Mouse (Mus musculus): ENCODE results near the gene Slc6a13. TPM values are rescaled to one million over a fixed set of nuclear protein-coding genes. Genes with fewer than 3 reads are reported as not detected.
A peak's percentile ranks its signal among the peaks of the same experiment; 100 is the strongest.

Gene Slc6a13
- total and polyA plus RNA-seq, 3 experiments = 1.0 to 1.5 TPM; not detected in 1

GRCm38 (mm10) chr6:121336558-121336957 is 36.5 kb downstream of the Slc6a13 start:
- no peak overlapping the region for H3K27ac ChIP-seq (ENCODE audit: control insufficient read depth, low read depth, low read length)

GRCm38 (mm10) chr6:121337229-121337628 is 37.2 kb downstream of the Slc6a13 start:
- DNase-seq (ENCODE audit: low read depth, low spot score) = no peak
- TF ChIP-seq USF1 (IDR thresholded peaks at IDR 0.05; ENCODE audit: low read depth, low read length) = no peak
- no peak for TF ChIP-seq HCFC1 (IDR thresholded peaks at IDR 0.05; ENCODE audit: low read depth, low read length)
- H3K9ac ChIP-seq (ENCODE audit: control insufficient read depth, low read depth, low read length, poor library complexity, severe bottlenecking) = no peak overlapping the region
- no peak overlapping the region for H3K27ac ChIP-seq (ENCODE audit: control insufficient read depth, low read depth, low read length)
- H3K79me2 ChIP-seq (ENCODE audit: control insufficient read depth, insufficient read depth, low read length, poor library complexity) = no peaks in the 10 kb centered on the region
- H3K4me1 ChIP-seq (ENCODE audit: control insufficient read depth in 1 of 2, insufficient read depth in 2 of 2, low read length in 2 of 2) = no peaks in the 10 kb centered on the region
- no peaks in the 10 kb centered on the region for H3K9me3 ChIP-seq (replicated peaks; ENCODE audit: insufficient read depth, low read length)
- H3K36me3 ChIP-seq (ENCODE audit: control insufficient read depth in 1 of 2, insufficient read depth in 2 of 2, low read length in 2 of 2) = no peaks in the 10 kb centered on the region
- no peaks in the 10 kb centered on the region for H3K27me3 ChIP-seq (ENCODE audit: control insufficient read depth in 1 of 2, insufficient read depth in 2 of 2, low read length in 2 of 2)
- no peak overlapping the region for H3K4me3 ChIP-seq (ENCODE audit: control insufficient read depth in 1 of 2, insufficient read depth in 1 of 2, low read depth in 2 of 2, low read length in 2 of 2)

More at GRCm38 (mm10) chr6:121336558-121336957, 36.5 kb downstream of the Slc6a13 start:
- Histone ChIP-seq H3K4me1 (ENCODE audit: control insufficient read depth in 1 of 2, insufficient read depth in 2 of 2, low read length in 2 of 2) (no peaks in the 10 kb centered on the region), H3K9ac (ENCODE audit: control insufficient read depth, low read depth, low read length, poor library complexity, severe bottlenecking) (no peak overlapping the region), H3K79me2 (ENCODE audit: control insufficient read depth, insufficient read depth, low read length, poor library complexity) (no peaks in the 10 kb centered on the region), H3K27me3 (ENCODE audit: control insufficient read depth in 1 of 2, insufficient read depth in 2 of 2, low read length in 2 of 2) (no peaks in the 10 kb centered on the region), H3K9me3 (replicated peaks; ENCODE audit: insufficient read depth, low read length) (no peaks in the 10 kb centered on the region), H3K36me3 (ENCODE audit: control insufficient read depth in 1 of 2, insufficient read depth in 2 of 2, low read length in 2 of 2) (no peaks in the 10 kb centered on the region), H3K4me3 (ENCODE audit: control insufficient read depth in 1 of 2, insufficient read depth in 1 of 2, low read depth in 2 of 2, low read length in 2 of 2) (no peak overlapping the region)
- TF ChIP-seq GATA1 (IDR thresholded peaks at IDR 0.05; ENCODE audit: low read depth, low read length) (no peak), BHLHE40 (IDR thresholded peaks at IDR 0.05; ENCODE audit: borderline replicate concordance, low read depth, low read length) (no peak), MAX (IDR thresholded peaks at IDR 0.05; ENCODE audit: low read length) (no peak), CHD1 (IDR thresholded peaks at IDR 0.05; ENCODE audit: low read depth, low read length) (no peak), UBTF (IDR thresholded peaks at IDR 0.05; ENCODE audit: borderline replicate concordance, insufficient read depth, low read depth, low read length) (no peak), RAD21 (IDR thresholded peaks at IDR 0.05; ENCODE audit: low read depth, low read length) (no peak), POLR2A (IDR thresholded peaks at IDR 0.05; ENCODE audit: control insufficient read depth in 1 of 2, insufficient read depth in 1 of 2, low read depth in 1 of 2, low read length in 2 of 2, poor library complexity in 1 of 2) (no peak), USF2 (IDR thresholded peaks at IDR 0.05; ENCODE audit: borderline replicate concordance in 1 of 2, insufficient read depth in 1 of 2, low read depth in 1 of 2, low read length in 2 of 2) (no peak), TAL1 (IDR thresholded peaks at IDR 0.05; ENCODE audit: low read length) (no peak), JUND (IDR thresholded peaks at IDR 0.05; ENCODE audit: low read depth, low read length) (no peak), ELF1 (IDR thresholded peaks at IDR 0.05; ENCODE audit: low read depth, low read length) (no peak), MEF2A (IDR thresholded peaks at IDR 0.05; ENCODE audit: extremely low read depth, insufficient replicate concordance, low read depth, low read length, poor library complexity, severe bottlenecking) (no peak), TBP (IDR thresholded peaks at IDR 0.05; ENCODE audit: low read depth, low read length) (no peak), KAT2A (conservative IDR thresholded peaks at IDR 0.05; ENCODE audit: low read depth, low read length) (no peak), POLR2AphosphoS5 (IDR thresholded peaks at IDR 0.05; ENCODE audit: borderline replicate concordance, low read depth, low read length) (no peak), MYB (IDR thresholded peaks at IDR 0.05; ENCODE audit: low read depth, low read length) (no peak)
- DNase-seq (ENCODE audit: low read depth, low spot score) = peak; percentile 4

Measured in MEL (cell line).